Mouse (Mus musculus) embryonic facial prominence, embryonic 11.5 days (tissue): ENCODE measurements at regions not wholly inside any gene's neighbourhood (a gene's known extent, or its start where the extent isn't known, plus 50 kb on each side); places are given as distances from the start of the nearest gene placed in this dataset.

Experiments
- ATAC-seq: fragments of 200-750 bp; cut with Nextera tagmentation; replicated peaks from 2 replicates; pipeline ENCODE4 v1.8.0; 2017; ENCODE audit warnings: low read depth; ENCODE audit not compliant: insufficient number of reproducible peaks, low FRiP score, low TSS enrichment
- DNase-seq: peaks from one replicate; pipeline ENCODE4 v3.0.0-alpha.2; 2015; ENCODE audit warnings: low spot score
- H3K27ac ChIP-seq: fragments of 300-500 bp; sonication (generic); replicated peaks from 2 replicates; pipeline ENCODE4 v1.5.1; 2014; ENCODE audit warnings: mild to moderate bottlenecking, low read depth, low read length, control low read depth
- H3K27me3 ChIP-seq: fragments of 300-500 bp; sonication (generic); 2 replicates; pipeline ENCODE4 v1.6.1; 2014; ENCODE audit warnings: mild to moderate bottlenecking, low read length, moderate library complexity, mixed read lengths; ENCODE audit not compliant: control insufficient read depth, insufficient read depth
- H3K36me3 ChIP-seq: fragments of 300-500 bp; sonication (generic); replicated peaks from 2 replicates; pipeline ENCODE4 v1.6.1; 2014; ENCODE audit warnings: low read depth, mild to moderate bottlenecking, low read length, moderate library complexity, mixed read lengths; ENCODE audit not compliant: control insufficient read depth, insufficient read depth
- H3K4me1 ChIP-seq: fragments of 300-500 bp; sonication (generic); 2 replicates; pipeline ENCODE4 v1.6.1; 2014; ENCODE audit warnings: low read length, mixed read lengths; ENCODE audit not compliant: control insufficient read depth, insufficient read depth
- H3K4me2 ChIP-seq: fragments of 300-500 bp; sonication (generic); 2 replicates; pipeline ENCODE4 v1.6.1; 2014; ENCODE audit warnings: low read depth, mild to moderate bottlenecking, control low read depth, low read length, moderate library complexity
- H3K4me3 ChIP-seq: fragments of 300-500 bp; sonication (generic); 2 replicates; pipeline ENCODE4 v1.5.1; 2014; ENCODE audit warnings: low read depth, low read length, control low read depth
- H3K9ac ChIP-seq: fragments of 300-500 bp; sonication (generic); replicated peaks from 2 replicates; pipeline ENCODE4 v1.6.1; 2014; ENCODE audit warnings: mild to moderate bottlenecking, control low read depth, low read length
- H3K9me3 ChIP-seq: fragments of 300-500 bp; sonication (generic); replicated peaks from 2 replicates; pipeline ENCODE4 v1.6.1; 2016; ENCODE audit warnings: mild to moderate bottlenecking, low read length, inconsistent platforms, mixed read lengths; ENCODE audit not compliant: control insufficient read depth
- WGBS: fragments of 180-500 bp; shearing (Covaris S2); extraction: QIAGEN DNeasy Blood & Tissue Kit; methylation state at CpG from one replicate; pipeline ENCODE4 v1.1.7; 2014; 5-methylcytosine and 5-hydroxymethylcytosine counted together

DNA sequence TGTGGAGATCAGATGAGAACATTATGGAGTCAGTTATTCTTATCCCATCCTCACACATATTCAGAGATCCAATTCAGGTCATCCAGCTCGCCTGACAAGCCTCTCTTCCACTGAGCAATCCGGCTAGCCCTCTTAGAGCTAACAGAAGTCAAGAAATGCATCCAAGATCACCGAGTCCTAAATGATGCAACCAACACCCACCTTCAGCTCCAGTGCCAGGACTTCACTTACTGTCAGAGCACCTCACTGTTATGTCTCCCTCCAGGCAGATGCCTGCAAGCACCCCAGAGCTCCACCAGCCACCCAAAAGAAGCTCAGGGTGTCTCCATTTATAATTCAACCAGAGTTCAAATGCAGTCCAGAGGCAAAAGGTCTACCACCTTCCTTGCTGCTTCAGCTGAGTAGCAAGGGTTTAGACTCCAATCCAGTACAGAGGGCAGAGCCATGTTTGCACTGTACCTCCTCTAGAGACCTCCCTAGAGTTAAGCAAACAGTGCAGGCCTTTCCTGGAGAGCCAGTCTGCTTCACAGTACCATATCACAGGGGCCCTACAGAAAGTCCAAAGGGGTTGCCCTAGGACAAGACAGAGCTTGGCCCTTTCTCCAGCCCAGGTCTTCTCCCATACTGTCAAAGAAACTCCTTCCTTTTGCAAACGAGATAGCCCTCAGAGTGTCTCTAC is 106.3 kb downstream of the Gm10604 start:
- no peak overlapping the region for H3K9ac ChIP-seq
- H3K4me1 ChIP-seq, result no peaks in the 10 kb centered on the region
- WGBS, result 75% methylated on average over 4 of the region's 4 CpGs
- H3K27ac ChIP-seq, result no peak overlapping the region
- ATAC-seq (no peak), DNase-seq (no peak)
- no peaks in the 10 kb centered on the region for H3K36me3 ChIP-seq
- no peaks in the 10 kb centered on the region for H3K9me3 ChIP-seq
- no peak overlapping the region for H3K4me3 ChIP-seq
- H3K27me3 ChIP-seq, result no peaks in the 10 kb centered on the region
- H3K4me2 ChIP-seq, result no peak overlapping the region

DNA sequence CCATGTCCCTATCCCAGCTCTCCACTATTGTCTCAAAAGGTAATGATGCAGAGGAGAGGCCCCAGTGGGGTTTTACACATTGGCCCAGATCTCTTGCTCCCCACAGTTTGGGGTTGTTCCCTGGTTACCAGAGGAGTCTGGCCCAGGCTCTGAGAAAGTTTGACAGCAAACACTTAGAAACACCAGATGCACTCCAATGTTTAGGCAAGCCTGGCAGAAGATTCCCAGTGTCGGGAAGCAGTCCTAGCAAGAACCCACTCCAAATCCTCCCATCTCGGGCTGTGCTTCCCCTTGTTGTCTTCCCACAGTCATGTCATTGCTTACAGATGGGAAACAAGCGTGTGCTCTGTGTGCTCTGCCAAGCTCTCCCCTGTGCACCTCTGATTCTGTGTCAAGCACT is 109.0 kb downstream of the Gm10604 start:
- 83% methylated on average over 3 of the region's 3 CpGs for WGBS
- DNase-seq, result no peak
- ATAC-seq, result no peak

DNA sequence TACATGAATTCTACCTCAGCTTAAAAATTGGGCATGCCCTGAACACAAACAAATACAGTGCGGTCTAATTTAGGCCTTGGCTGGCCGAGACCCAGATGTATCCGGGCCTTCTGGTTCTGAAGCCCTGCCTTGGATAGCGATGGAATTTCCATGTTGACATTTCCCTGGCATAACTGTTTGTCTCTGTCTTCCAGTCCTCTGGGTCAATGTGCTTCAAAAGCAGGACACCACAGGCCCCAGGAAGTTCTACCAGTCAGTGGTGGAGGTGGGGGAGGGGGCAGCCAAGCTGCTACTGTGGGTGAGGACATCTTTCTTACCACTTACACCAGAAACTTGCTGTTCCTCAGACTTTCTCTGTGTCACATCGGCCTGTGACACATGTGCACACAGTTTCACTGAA is 111.3 kb downstream of the Gm10604 start:
- no peak overlapping the region for H3K4me3 ChIP-seq
- no peak overlapping the region for H3K4me2 ChIP-seq
- H3K27me3 ChIP-seq, result no peaks in the 10 kb centered on the region
- no peaks in the 10 kb centered on the region for H3K4me1 ChIP-seq
- no peak for ATAC-seq
- H3K27ac ChIP-seq, result no peak overlapping the region
- H3K36me3 ChIP-seq, result no peaks in the 10 kb centered on the region
- WGBS, result 74% methylated on average over 5 of the region's 5 CpGs
- no peak overlapping the region for H3K9ac ChIP-seq
- no peak for DNase-seq
- H3K9me3 ChIP-seq, result no peaks in the 10 kb centered on the region

More for the DNA sequence above, 109.0 kb downstream of the Gm10604 start:
- Histone ChIP-seq H3K4me2 (no peak overlapping the region), H3K36me3 (no peaks in the 10 kb centered on the region), H3K9me3 (no peaks in the 10 kb centered on the region), H3K9ac (no peak overlapping the region), H3K4me1 (no peaks in the 10 kb centered on the region), H3K4me3 (no peak overlapping the region), H3K27me3 (no peaks in the 10 kb centered on the region), H3K27ac (no peak overlapping the region)

GRCm38 (mm10) chr4:11868565-11868964 is 112.5 kb downstream of the Gm10604 start:
- DNase-seq, result no peak
- H3K27ac ChIP-seq, result no peak overlapping the region
- no peaks in the 10 kb centered on the region for H3K27me3 ChIP-seq
- no peaks in the 10 kb centered on the region for H3K9me3 ChIP-seq
- WGBS, result 64% methylated on average over 1 of the region's 1 CpGs
- H3K9ac ChIP-seq, result no peak overlapping the region
- no peaks in the 10 kb centered on the region for H3K36me3 ChIP-seq
- no peak overlapping the region for H3K4me3 ChIP-seq
- no peak overlapping the region for H3K4me2 ChIP-seq
- no peaks in the 10 kb centered on the region for H3K4me1 ChIP-seq
- no peak for ATAC-seq
